Mouse (Mus musculus) neural tube, embryonic 12.5 days (tissue): ENCODE data around the gene Lamtor3. TPM values are rescaled to one million over a fixed set of nuclear protein-coding genes. Genes with fewer than 3 reads are reported as not detected.
A peak's percentile ranks its signal among the peaks of the same experiment; 100 is the strongest.
"Not testable (repeated sequence)": the region's sequence is repeated elsewhere in the genome, so short reads cannot be mapped to it uniquely, and the experiment has no call there.

Source experiments
- ATAC-seq: fragments of 200-750 bp; cut with Nextera tagmentation; 2 replicates; pipeline ENCODE4 v1.8.0; 2017; ENCODE audit warnings: low read depth, mild to moderate bottlenecking, moderate TSS enrichment, moderate library complexity; ENCODE audit not compliant: low FRiP score
- H3K27ac ChIP-seq: fragments of 300-500 bp; sonication (generic); 2 replicates; pipeline ENCODE4 v1.5.1; 2016
- H3K27me3 ChIP-seq: fragments of 300-500 bp; sonication (generic); replicated peaks from 2 replicates; pipeline ENCODE4 v1.6.1; 2016; ENCODE audit warnings: mild to moderate bottlenecking
- H3K36me3 ChIP-seq: fragments of 300-500 bp; sonication (generic); 2 replicates; pipeline ENCODE4 v1.6.1; 2016; ENCODE audit warnings: mild to moderate bottlenecking
- H3K4me1 ChIP-seq: fragments of 300-500 bp; sonication (generic); 2 replicates; pipeline ENCODE4 v1.6.1; 2016
- H3K4me2 ChIP-seq: fragments of 300-500 bp; sonication (generic); replicated peaks from 2 replicates; pipeline ENCODE4 v1.6.1; 2016; ENCODE audit warnings: mild to moderate bottlenecking
- H3K4me3 ChIP-seq: fragments of 300-500 bp; sonication (generic); 2 replicates; pipeline ENCODE4 v1.5.1; 2016
- H3K9ac ChIP-seq: fragments of 300-500 bp; sonication (generic); 2 replicates; pipeline ENCODE4 v1.6.1; 2016; ENCODE audit warnings: mild to moderate bottlenecking
- H3K9me3 ChIP-seq: fragments of 300-500 bp; sonication (generic); 2 replicates; pipeline ENCODE4 v1.6.1; 2016; ENCODE audit warnings: mild to moderate bottlenecking
- WGBS: fragments of 180-500 bp; shearing (Covaris S2); methylation state at CpG from one replicate; pipeline ENCODE4 v1.1.7; 2016; 5-methylcytosine and 5-hydroxymethylcytosine counted together
- polyA plus RNA-seq: library from polyadenylated mRNA; unstranded; fragments of >200 nt; fragmentation: Nextera tagmentation; extraction: Ambion mirVana; gene quantifications from 2 replicates; pipeline ENCODE4 v1.2.1, GENCODE M21; 2016

Lamtor3 gene
- polyA plus RNA-seq, 1 experiment from 2014 or later: 101 TPM

DNA sequence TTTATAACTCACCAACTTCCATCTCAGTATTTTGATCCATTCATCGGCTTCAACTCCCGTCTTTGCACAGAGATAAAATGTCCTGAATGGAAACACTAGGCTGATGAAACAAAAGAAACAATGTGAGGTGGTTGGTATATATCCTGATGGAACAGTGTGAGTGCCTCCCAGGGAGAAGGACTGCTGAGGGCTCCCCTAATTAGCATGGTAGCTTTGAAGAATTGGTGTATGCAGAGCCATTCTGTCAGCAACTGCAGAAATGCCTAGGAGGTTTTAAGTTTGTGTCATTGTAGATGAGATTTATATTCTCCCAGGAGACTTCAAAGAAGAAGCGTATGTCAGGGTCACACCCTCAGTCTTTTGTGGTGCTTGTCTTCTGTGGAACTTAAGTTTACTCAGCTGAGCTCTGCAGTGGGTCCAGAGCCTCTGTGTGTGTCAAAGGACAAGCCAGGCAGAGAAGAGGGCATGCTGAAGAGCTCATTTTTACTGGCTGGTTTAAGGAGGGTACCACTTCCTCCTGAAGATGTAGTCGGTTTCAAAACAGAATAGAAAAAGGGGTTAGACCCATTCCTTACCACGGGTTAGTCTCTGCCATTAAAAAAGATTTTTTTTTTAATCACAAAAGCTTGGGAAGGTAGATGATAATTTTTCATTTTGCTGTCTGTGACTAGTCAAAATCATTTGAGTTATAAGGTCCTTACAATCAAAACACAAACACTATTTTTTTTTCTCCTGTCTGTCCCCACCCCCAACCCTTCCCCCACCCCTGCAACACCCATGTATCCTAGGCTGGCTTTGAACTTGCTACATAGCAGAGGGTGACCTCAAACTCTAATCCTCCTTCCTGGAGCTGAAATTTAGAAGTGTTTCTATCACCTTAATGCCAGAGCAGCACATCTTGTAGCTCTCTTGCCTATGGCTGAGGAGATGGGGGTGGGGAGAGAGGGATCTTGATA, 17.5 kb downstream of the Lamtor3 start:
- peaks cover 6% of the 10 kb centered on the region; the same call in 1 of the 2 replicates for H3K4me1 ChIP-seq
- H3K4me3 ChIP-seq: no peak overlapping the region
- no peak for ATAC-seq
- H3K36me3 ChIP-seq: no peaks in the 10 kb centered on the region
- H3K4me2 ChIP-seq: no peak overlapping the region
- no peak overlapping the region for H3K9ac ChIP-seq
- WGBS: 17% methylated on average over 5 of the region's 5 CpGs
- H3K27me3 ChIP-seq: no peaks in the 10 kb centered on the region
- no peaks in the 10 kb centered on the region for H3K9me3 ChIP-seq
- H3K27ac ChIP-seq: no peak overlapping the region

DNA sequence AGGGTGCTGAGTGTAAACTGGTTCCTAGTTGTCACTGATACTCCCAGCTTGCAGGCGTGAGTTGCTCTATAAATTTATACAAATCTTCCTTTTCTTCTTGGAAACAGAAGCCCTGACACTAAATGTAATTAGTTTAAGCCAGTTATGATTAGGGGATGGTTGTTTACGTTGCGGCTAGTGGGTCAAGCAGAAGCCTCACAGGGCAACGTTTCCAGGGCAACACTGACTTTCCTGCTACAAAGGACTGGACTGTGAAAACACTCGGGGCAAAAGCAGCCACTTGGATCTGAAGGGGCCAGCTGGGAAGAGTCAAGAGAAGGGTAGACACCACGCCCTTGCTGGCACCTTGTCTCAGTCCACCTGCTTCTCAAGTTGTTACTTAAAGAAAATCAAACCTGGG, 18.2 kb downstream of the Lamtor3 start:
- Histone ChIP-seq H3K36me3 (no peaks in the 10 kb centered on the region), H3K27me3 (no peaks in the 10 kb centered on the region), H3K4me1 (peaks cover 6% of the 10 kb centered on the region; the same call in 1 of the 2 replicates), H3K4me3 (no peak overlapping the region), H3K27ac (no peak overlapping the region), H3K9ac (no peak overlapping the region), H3K9me3 (no peaks in the 10 kb centered on the region), H3K4me2 (no peak overlapping the region)
- no peak for ATAC-seq
- 39% methylated on average over 6 of the region's 6 CpGs for WGBS

- WGBS: 47% methylated on average over 6 of the region's 6 CpGs
- no peak overlapping the region for H3K27ac ChIP-seq
- H3K9ac ChIP-seq: no peak overlapping the region
- no peaks in the 10 kb centered on the region for H3K27me3 ChIP-seq
- ATAC-seq: peak; percentile 57; the same call in 1 of the 2 replicates
- H3K9me3 ChIP-seq: no peaks in the 10 kb centered on the region
- H3K4me2 ChIP-seq: 0 out of 2 replicates have a peak overlapping the region, but pooled peaks have one; percentile 9
- H3K36me3 ChIP-seq: no peaks in the 10 kb centered on the region
- H3K4me1 ChIP-seq: peaks cover 6% of the 10 kb centered on the region; the same call in 1 of the 2 replicates
- H3K4me3 ChIP-seq: no peak overlapping the region
Measured at GRCm38 (mm10) chr3:137938608-137939007, 20.3 kb downstream of the Lamtor3 start.

DNA sequence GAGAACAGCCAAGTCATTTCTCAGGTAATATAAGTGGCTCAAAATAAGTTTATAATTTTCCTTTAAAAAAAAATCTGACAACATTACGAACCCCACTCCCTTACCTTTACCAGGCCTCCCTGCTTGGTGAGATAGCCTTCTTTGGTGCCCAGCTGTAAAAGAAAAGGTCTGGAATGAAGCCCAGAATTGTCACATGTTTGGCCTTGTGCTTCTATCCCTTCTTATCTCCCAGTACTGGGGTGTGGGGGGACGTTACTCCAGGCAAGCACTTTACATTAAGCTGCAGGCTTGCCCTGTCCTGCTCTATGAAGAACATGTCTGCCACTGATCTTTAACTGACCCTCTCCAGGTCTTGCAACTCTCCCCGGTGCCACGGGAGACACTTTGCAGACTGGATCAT, 22.5 kb downstream of the Lamtor3 start:
- no peak for ATAC-seq
- Histone ChIP-seq H3K27me3 (no peaks in the 10 kb centered on the region), H3K9ac (no peak overlapping the region), H3K36me3 (no peaks in the 10 kb centered on the region), H3K4me1 (peaks cover 1% of the 10 kb centered on the region; the same call in 1 of the 2 replicates), H3K4me2 (no peak overlapping the region), H3K9me3 (no peaks in the 10 kb centered on the region), H3K27ac (no peak overlapping the region), H3K4me3 (no peak overlapping the region)
- WGBS: 92% methylated on average over 4 of the region's 4 CpGs

DNA sequence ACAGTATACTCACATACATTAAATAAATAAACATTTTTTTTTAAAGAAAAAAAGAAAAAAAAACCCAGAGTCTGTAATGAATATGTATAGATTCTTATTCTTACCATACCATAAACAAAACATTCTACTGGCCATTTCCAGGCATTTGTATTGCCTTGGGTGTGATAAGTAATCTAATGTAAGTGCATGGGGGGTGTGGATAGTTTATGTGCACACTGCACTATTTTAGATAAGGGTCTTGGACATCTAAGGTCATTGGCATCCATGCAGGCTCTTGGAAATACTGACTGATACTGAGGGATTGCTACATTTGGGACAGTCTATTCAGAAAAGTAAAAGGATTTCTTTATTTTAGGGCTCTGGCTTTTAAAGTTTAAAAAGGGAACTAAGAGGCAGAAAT, 23.2 kb downstream of the Lamtor3 start:
- H3K27me3 ChIP-seq: no peaks in the 10 kb centered on the region
- no peak for ATAC-seq
- no peak overlapping the region for H3K4me2 ChIP-seq
- H3K4me3 ChIP-seq: no peak overlapping the region
- no peak overlapping the region for H3K27ac ChIP-seq
- no peak overlapping the region for H3K9ac ChIP-seq
- H3K36me3 ChIP-seq: no peaks in the 10 kb centered on the region
- H3K9me3 ChIP-seq: no peaks in the 10 kb centered on the region
- H3K4me1 ChIP-seq: no peaks in the 10 kb centered on the region

- ATAC-seq: no peak
- WGBS: 90% methylated on average over 12 of the region's 12 CpGs
- H3K4me1 ChIP-seq: no peaks in the 10 kb centered on the region
- no peaks in the 10 kb centered on the region for H3K36me3 ChIP-seq
- no peak overlapping the region for H3K4me3 ChIP-seq
- H3K9me3 ChIP-seq: no peaks in the 10 kb centered on the region
- no peak overlapping the region for H3K9ac ChIP-seq
- no peaks in the 10 kb centered on the region for H3K27me3 ChIP-seq
- H3K4me2 ChIP-seq: no peak overlapping the region
- no peak overlapping the region for H3K27ac ChIP-seq
Measured at GRCm38 (mm10) chr3:137942098-137942622, 23.9 kb downstream of the Lamtor3 start.

DNA sequence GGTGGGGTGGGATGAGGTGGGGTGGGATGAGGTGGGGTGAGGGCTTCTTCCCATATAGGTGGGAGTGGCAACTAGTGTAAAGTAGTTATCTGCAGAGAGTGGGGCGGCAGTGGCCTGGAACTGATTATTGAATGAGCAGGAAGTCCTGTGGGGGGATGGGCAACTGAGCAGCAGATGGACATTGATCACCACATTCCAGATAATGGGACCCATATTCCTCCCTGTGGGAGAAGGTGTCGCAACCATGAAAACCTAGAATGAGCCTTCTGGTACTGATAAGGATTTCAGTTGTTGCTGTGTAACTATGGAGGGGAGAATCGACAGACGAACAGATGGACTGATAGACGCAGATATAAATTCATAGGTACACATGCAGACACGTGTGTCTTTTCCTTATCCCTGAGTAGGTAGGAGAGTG, 25.4 kb downstream of the Lamtor3 start:
- no peaks in the 10 kb centered on the region for H3K27me3 ChIP-seq
- WGBS: 89% methylated on average over 6 of the region's 6 CpGs
- H3K4me1 ChIP-seq: no peaks in the 10 kb centered on the region
- H3K4me2 ChIP-seq: no peak overlapping the region
- H3K4me3 ChIP-seq: no peak overlapping the region
- H3K36me3 ChIP-seq: no peaks in the 10 kb centered on the region
- H3K9ac ChIP-seq: no peak overlapping the region
- no peaks in the 10 kb centered on the region for H3K9me3 ChIP-seq
- no peak for ATAC-seq
- H3K27ac ChIP-seq: no peak overlapping the region

DNA sequence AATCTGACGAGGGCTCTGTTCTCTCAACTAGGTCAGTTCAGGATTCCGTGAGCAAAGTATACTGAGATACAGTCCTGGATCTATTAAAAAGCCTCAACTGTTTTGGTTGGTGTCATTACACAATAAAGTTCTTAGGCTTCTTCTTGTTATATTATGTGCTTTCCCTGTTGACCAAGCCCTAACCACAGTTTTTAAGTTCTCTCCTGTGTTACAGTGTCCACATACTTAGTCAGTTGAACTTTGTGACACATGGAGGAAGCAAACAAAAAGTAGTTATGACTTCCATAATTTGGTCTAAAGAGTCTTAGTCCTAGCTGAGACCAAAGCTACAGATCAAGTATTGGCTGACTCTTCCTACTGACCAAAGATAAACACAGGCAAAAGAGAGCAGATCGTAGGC, 28.5 kb downstream of the Lamtor3 start:
- no peak for ATAC-seq
- Histone ChIP-seq H3K9me3 (no peaks in the 10 kb centered on the region), H3K36me3 (no peaks in the 10 kb centered on the region), H3K4me3 (no peak overlapping the region), H3K27me3 (no peaks in the 10 kb centered on the region), H3K4me1 (no peaks in the 10 kb centered on the region), H3K27ac (no peak overlapping the region), H3K4me2 (no peak overlapping the region), H3K9ac (no peak overlapping the region)
- 85% methylated on average over 3 of the region's 3 CpGs for WGBS

DNA sequence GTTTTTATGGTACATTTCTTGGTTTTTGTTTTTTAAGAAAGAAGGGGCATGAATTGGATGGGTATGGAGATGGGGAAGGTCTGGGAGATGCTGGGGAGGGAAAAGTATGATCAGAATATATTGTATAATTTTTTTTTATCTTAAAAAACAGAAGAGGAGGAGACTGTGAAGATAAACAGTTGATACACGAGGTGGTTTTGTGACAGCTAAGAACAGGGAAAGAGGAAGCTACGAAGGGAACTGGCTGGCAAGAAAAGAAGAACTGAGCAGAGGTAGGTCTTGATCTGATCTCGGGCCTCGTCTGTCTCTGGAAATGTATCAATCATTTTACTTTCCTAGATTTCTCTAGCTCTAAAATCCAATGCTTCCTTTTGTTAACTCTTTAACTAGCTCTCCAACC, 29.2 kb downstream of the Lamtor3 start:
- Histone ChIP-seq H3K4me1 (peaks cover 2% of the 10 kb centered on the region; the same call in 1 of the 2 replicates), H3K27me3 (no peaks in the 10 kb centered on the region), H3K4me3 (no peak overlapping the region), H3K36me3 (no peaks in the 10 kb centered on the region), H3K9me3 (no peaks in the 10 kb centered on the region), H3K27ac (no peak overlapping the region), H3K4me2 (no peak overlapping the region), H3K9ac (no peak overlapping the region)
- no peak for ATAC-seq
- WGBS: 83% methylated on average over 4 of the region's 4 CpGs

DNA sequence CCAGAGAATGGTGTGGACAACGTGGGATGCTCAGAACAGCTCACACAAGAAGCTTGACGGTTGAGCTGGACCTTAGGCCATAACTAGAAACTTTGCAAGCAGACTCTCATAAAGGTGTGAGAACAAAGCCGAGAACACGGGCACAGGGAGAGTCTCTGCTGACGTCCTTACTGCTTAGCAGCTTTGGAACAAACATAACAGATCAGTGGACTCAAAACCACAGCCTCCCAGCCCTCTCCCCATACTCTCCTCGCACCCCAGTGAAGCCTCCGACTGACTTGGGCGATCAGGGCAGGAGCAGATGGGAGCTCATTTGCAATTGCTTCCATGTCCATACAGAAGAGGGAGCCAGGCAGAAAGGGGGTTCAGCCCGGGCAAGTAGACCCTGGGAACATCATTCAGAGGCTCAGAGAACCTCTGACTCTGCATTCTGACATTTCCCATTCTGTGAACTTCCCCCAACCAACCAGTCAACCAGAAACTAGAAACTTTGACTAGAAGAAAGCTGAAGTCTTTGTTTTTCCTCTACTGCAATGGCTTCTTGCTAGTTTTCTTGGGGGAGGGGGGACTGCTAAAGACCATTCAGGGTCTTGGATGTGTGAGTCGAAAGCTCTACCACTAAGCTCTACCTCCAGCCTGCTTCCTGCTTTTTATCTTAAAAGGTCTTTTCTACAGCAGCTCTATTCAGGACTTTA, 32.0 kb downstream of the Lamtor3 start:
- no peak for ATAC-seq
- Histone ChIP-seq H3K4me1 (peaks cover 6% of the 10 kb centered on the region; the same call in 1 of the 2 replicates), H3K4me2 (no peak overlapping the region), H3K9ac (no peak overlapping the region), H3K27me3 (no peaks in the 10 kb centered on the region), H3K9me3 (no peaks in the 10 kb centered on the region), H3K27ac (no peak overlapping the region), H3K4me3 (no peak overlapping the region), H3K36me3 (no peaks in the 10 kb centered on the region)
- 81% methylated on average over 10 of the region's 10 CpGs for WGBS

- not testable (repeated sequence) for H3K9ac ChIP-seq, ATAC-seq, H3K4me2 ChIP-seq, H3K36me3 ChIP-seq, H3K4me1 ChIP-seq, H3K27me3 ChIP-seq, H3K27ac ChIP-seq, H3K4me3 ChIP-seq, H3K9me3 ChIP-seq
- 90% methylated on average over 3 of the region's 3 CpGs for WGBS
Measured at GRCm38 (mm10) chr3:137951302-137951701, 33.0 kb downstream of the Lamtor3 start.

- Histone ChIP-seq H3K4me1 (peaks cover 6% of the 10 kb centered on the region; the same call in 1 of the 2 replicates), H3K9me3 (no peaks in the 10 kb centered on the region), H3K36me3 (no peaks in the 10 kb centered on the region), H3K9ac (no peak overlapping the region), H3K4me3 (no peak overlapping the region), H3K27ac (no peak overlapping the region), H3K27me3 (no peaks in the 10 kb centered on the region), H3K4me2 (no peak overlapping the region)
- no peak for ATAC-seq
- 34% methylated on average over 7 of the region's 7 CpGs for WGBS
Measured at GRCm38 (mm10) chr3:137951819-137952218, 33.5 kb downstream of the Lamtor3 start.
